Mouse (Mus musculus): ENCODE results near the gene Tbc1d1.

DNA sequence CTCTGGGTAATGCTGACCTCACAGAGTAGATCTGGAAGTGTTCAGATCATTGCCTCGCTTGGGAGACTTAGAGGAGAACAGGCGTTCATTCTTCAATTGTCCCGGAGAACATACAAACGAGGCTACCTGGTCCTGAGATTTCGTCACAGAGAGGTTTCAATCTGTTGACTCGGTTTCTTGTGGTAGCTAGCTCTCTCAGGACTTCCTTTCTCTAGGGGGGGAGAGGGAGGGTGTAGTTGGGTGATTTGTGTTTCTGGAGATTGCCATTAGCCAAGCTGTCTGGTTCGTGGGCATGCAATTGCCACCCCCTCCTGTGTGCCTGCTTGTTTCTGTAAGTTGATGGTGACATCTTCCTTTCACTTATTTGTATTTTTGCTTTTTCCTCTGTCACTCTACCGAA lies 221.6 kb downstream of the Tbc1d1 start:
- TF ChIP-seq RCOR1 (conservative IDR thresholded peaks at IDR 0.05; ENCODE audit: low read depth, low read length) (no peak), ZC3H11A (IDR thresholded peaks at IDR 0.05; ENCODE audit: low read depth, low read length) (no peak), KAT2A (IDR thresholded peaks at IDR 0.05; ENCODE audit: insufficient replicate concordance, low read length) (no peak), USF1 (IDR thresholded peaks at IDR 0.05; ENCODE audit: low read depth, low read length) (no peak)
